8 mouse cellular contexts compared by ENCODE assay signal in genomic region chr6:114874138-114874928, GRCm38 (mm10).
DNase-seq lines count a peak whose midpoint lies in the region; ATAC-seq and TF ChIP-seq lines count a peak whose summit lies in the region.

No protein-coding gene starts in this region.

- no peaks in the 10 kb centered on the region for H3K36me3 ChIP-seq in heart, embryonic 16.5 days (ENCODE audit: control insufficient read depth, insufficient read depth)
- no peaks in the 10 kb centered on the region for H3K36me3 ChIP-seq in midbrain, embryonic 15.5 days (replicated peaks)

- H3K27ac ChIP-seq in cortical plate, adult 2 months (ENCODE audit: insufficient read depth, low read length), result peak overlapping the region; percentile 99
- peak overlapping the region; percentile 99 for H3K27ac ChIP-seq in heart, embryonic 16.5 days (ENCODE audit: low read length)
- H3K27ac ChIP-seq in midbrain, embryonic 15.5 days, result peak overlapping the region; percentile 86

- TF ChIP-seq POLR2A in cortical plate, adult 2 months (IDR thresholded peaks at IDR 0.05; ENCODE audit: extremely low read depth, insufficient read depth, low read length), result no peak

- peak; percentile 12 for DNase-seq in spleen, adult 12 weeks (ENCODE audit: low spot score)
- no peak for DNase-seq in spleen, adult 18-20 months
- DNase-seq in kidney, postnatal 36 days, result peak; percentile 56 to 67
- DNase-seq in thymus, postnatal 36 days, result peak; percentile 45 to 57
- DNase-seq in MN1 (ENCODE audit: low spot score), result no peak

- no peaks in the 10 kb centered on the region for H3K27me3 ChIP-seq in heart, embryonic 16.5 days (ENCODE audit: control insufficient read depth, insufficient read depth, low read length)
- H3K27me3 ChIP-seq in midbrain, embryonic 15.5 days (replicated peaks), result no peaks in the 10 kb centered on the region

- H3K4me1 ChIP-seq in cortical plate, adult 2 months (ENCODE audit: control insufficient read depth, insufficient read depth, low read length), result peaks cover 18% of the 10 kb centered on the region
- peaks cover 73% of the 10 kb centered on the region for H3K4me1 ChIP-seq in heart, embryonic 16.5 days (ENCODE audit: control insufficient read depth, insufficient read depth, low read length)
- peaks cover 75% of the 10 kb centered on the region for H3K4me1 ChIP-seq in midbrain, embryonic 15.5 days

- peak; percentile 12 for ATAC-seq in heart, embryonic 16.5 days (replicated peaks; ENCODE audit: extremely low read depth, insufficient read depth, low FRiP score)
- peak; percentile 62 for ATAC-seq in midbrain, embryonic 15.5 days (replicated peaks)

- H3K9ac ChIP-seq in heart, embryonic 16.5 days (ENCODE audit: low read length), result peak overlapping the region; percentile 88
- H3K9ac ChIP-seq in midbrain, embryonic 15.5 days, result peak overlapping the region; percentile 38

- no peaks in the 10 kb centered on the region for H3K9me3 ChIP-seq in heart, embryonic 16.5 days (replicated peaks; ENCODE audit: control insufficient read depth, low read length)
- H3K9me3 ChIP-seq in midbrain, embryonic 15.5 days, result no peaks in the 10 kb centered on the region

- 10% methylated on average over 19 of the region's 19 CpGs for WGBS in heart, embryonic 16.5 days
- 10% methylated on average over 19 of the region's 19 CpGs for WGBS in midbrain, embryonic 15.5 days

- no peak for TF ChIP-seq CTCF in cortical plate, adult 2 months (IDR thresholded peaks at IDR 0.05; ENCODE audit: extremely low read depth, insufficient read depth, low read length)

- peak overlapping the region; percentile 97 for H3K4me2 ChIP-seq in heart, embryonic 16.5 days (ENCODE audit: low read depth, low read length)
- H3K4me2 ChIP-seq in midbrain, embryonic 15.5 days, result peak overlapping the region; percentile 62

- H3K4me3 ChIP-seq in cortical plate, adult 2 months (ENCODE audit: insufficient read depth, low read length), result peak overlapping the region; percentile 39
- H3K4me3 ChIP-seq in heart, embryonic 16.5 days (ENCODE audit: low read length), result peak overlapping the region; percentile 65
- H3K4me3 ChIP-seq in midbrain, embryonic 15.5 days, result peak overlapping the region; percentile 30

Comparison
In these comparisons a context has a peak if more than half of its experiments do, and no peak if none do; other contexts are left out.
1. DNase-seq: peak in spleen, adult 12 weeks (single experiment), kidney, postnatal 36 days (2 of 2) and thymus, postnatal 36 days (2 of 2); none in spleen, adult 18-20 months (0 of 2) and MN1 (single experiment).
2. Peak in every context shown above with its lines, with median percentiles within 50 percentile points of each other: H3K27ac ChIP-seq and H3K4me3 ChIP-seq.